Mouse (Mus musculus): ENCODE results near the gene Atp5mpl.

Gene Atp5mpl

GRCm38 (mm10) chr12:111911796-111912195 is 55.0 kb downstream of the Atp5mpl start:
- DNase-seq (ENCODE audit: low spot score): no peak

Measured in adipocyte (in vitro differentiated cells).